Mouse (Mus musculus) adipose tissue, adult 10 weeks (tissue): ENCODE results near the gene Wdr35. TPM values are rescaled to one million over a fixed set of nuclear protein-coding genes. Genes with fewer than 3 reads are reported as not detected.

Source experiments
- polyA plus RNA-seq: library from polyadenylated mRNA; stranded (reverse); fragments of 350-450 nt; fragmentation: Illumina TruSeq; extraction: RNeasy Lipid Tissue Mini Kit (QIAGEN cat#74804); gene quantifications from one replicate; pipeline ENCODE4 v1.2.3, GENCODE M21; 2014; ENCODE audit warnings: low read depth, low replicate concordance

The Wdr35 gene
- polyA plus RNA-seq = 10.2 TPM

DNA sequence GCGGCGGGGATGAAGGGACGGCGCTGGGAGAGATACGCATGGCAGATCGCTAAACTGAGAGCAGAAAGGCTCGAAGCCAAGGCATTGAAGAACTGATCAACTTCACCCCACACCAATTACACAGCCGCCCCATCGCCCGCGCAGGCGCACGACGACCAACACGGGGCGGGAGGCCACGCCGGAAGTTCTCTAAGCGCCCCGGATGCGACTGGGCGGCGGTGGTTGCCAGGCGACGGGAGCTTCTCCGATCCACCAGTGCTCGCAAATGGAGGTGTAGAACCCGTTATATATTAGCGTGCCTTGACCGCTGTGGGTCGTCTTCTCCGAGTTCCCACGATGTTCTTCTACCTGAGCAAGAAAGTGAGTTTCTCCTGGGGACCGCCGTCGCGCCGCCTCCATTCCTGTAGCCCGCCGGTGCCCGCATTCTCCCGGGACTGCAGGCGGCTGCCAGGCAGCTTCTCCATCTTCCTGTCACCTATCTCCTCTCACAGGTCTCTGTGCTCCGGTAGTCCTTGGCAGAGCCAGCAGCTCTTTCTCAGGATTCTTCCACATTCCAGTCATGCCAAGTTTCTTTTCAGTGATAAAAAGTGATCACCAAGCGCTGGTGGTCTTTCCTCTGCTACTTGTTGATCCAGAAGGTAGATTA, at the start of gene Wdr35:
TSS of gene Wdr35 (plus strand) at position 73 of the 646 bp plus-strand sequence.

DNA sequence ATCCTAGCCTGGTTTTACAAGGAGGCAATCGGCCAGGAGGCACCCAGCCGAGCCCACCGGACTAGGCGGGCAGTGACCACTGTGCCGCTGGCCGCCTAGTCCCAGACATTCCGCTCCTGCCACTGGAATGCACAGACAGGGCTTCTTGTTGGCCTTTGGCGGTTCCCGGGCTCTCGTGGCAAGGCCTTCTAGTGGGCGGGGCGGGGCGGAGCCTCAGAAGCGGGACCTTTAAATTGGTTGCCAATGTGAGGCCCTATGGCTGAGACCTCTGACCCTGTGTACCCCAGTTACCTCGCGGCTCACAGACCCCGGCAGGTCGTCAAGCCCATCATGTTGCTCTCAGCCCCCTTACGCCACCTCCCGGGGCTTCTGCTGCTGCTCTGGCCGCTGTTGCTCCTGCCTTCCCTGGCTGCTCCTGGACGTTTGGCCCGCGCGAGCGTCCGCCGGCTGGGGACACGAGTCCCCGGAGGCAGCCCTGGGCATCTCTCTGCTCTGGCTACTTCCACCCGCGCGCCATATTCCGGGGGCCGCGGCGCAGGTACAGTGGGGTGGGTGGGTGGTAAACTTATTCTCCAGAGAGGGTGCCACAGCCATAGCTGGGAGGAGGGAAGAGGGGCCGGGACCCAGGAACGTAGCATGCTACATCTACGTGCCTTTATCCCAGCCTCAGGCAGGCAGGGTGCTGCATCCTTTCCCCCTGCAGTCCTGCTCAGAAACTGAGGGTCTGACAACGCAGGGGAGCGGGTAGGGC, 25.8 kb upstream of the Wdr35 start, which contains the start of gene Matn3:
TSS of gene Matn3 (plus strand) at position 216 of the 751 bp plus-strand sequence.

DNA sequence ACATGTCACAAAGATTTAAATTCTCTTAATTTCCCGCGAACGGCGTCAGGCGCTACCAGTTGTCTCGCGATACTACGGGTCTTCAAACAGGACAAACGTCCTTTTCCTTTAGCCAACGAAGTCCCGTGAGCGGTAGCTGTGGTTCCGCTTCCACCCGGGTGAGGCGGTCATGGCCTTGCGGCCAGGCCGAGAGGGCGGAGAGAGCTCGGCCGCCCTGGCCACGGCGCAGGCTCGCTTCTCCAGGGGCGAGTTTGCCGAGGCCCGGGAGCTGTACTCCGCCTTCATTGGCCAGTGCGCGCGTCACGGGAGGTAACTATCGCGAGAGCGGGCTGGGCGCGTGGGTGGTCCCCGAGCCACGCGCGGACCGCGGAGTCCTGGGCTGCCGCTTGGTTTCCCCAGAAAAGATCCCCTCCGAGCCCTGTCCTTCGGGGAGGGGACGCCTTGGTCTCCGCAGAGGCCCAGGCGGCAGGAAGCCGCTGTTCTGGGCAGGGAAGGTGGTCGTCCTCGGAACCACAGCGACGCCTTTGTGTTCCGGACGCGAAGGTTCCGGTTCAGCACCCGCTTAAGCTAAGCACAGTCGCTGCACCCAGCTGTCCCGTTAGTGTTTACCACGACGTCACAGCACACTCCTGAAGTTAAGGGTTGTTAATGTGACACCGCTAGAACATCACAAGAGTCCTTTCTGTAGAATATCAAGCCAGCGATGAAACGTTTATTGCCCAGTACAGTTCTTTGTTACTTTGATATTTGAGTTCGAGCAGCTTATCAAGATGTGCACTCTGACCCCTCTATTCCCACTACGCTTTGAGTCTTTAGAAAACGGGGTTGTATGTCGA, 56.4 kb downstream of the Wdr35 start, which contains the start of gene Ttc32:
TSS of gene Ttc32 (plus strand) at position 110 of the 836 bp plus-strand sequence.

Other genes with a start within 250 kb of the Wdr35 start
- gene Sdc1, start 202.6 kb upstream of the Wdr35 start, polyA plus RNA-seq = 90.6 TPM
- gene Laptm4a, start 52.2 kb upstream of the Wdr35 start, polyA plus RNA-seq = 481 TPM
- gene Matn3, start 26.0 kb upstream of the Wdr35 start, polyA plus RNA-seq = not detected
- gene Ttc32, start 56.1 kb downstream of the Wdr35 start, polyA plus RNA-seq = 13.1 TPM